Mouse (Mus musculus) heart, postnatal 0 days (tissue): ENCODE measurements at regions not wholly inside any gene's neighbourhood (a gene's known extent, or its start where the extent isn't known, plus 50 kb on each side); places are given as distances from the start of the nearest gene placed in this dataset.

Experiments
- CTCF ChIP-seq: IDR thresholded peaks from 2 replicates; pipeline ENCODE4 v1.5.1; 2016; ENCODE audit warnings: antibody characterized with exemption, control low read depth, low read depth
- EP300 ChIP-seq: IDR thresholded peaks from 2 replicates; pipeline ENCODE4 v1.6.1; 2016; ENCODE audit warnings: antibody characterized with exemption, low read depth

- TF ChIP-seq CTCF, result no peak
- no peak for TF ChIP-seq EP300
These were observed 257.6 kb upstream of the Irx2 start for GRCm38 (mm10) chr13:72370997-72371396.
